Mouse (Mus musculus) testis, postnatal 14 days (tissue): Measurements from ENCODE around the gene Ppt1.
A peak's percentile ranks its signal among the peaks of the same experiment; 100 is the strongest.

Source experiments
- DNase-seq: peaks from one replicate; pipeline ENCODE4 v3.0.0; 2021; ENCODE audit warnings: low spot score

Gene Ppt1

DNA sequence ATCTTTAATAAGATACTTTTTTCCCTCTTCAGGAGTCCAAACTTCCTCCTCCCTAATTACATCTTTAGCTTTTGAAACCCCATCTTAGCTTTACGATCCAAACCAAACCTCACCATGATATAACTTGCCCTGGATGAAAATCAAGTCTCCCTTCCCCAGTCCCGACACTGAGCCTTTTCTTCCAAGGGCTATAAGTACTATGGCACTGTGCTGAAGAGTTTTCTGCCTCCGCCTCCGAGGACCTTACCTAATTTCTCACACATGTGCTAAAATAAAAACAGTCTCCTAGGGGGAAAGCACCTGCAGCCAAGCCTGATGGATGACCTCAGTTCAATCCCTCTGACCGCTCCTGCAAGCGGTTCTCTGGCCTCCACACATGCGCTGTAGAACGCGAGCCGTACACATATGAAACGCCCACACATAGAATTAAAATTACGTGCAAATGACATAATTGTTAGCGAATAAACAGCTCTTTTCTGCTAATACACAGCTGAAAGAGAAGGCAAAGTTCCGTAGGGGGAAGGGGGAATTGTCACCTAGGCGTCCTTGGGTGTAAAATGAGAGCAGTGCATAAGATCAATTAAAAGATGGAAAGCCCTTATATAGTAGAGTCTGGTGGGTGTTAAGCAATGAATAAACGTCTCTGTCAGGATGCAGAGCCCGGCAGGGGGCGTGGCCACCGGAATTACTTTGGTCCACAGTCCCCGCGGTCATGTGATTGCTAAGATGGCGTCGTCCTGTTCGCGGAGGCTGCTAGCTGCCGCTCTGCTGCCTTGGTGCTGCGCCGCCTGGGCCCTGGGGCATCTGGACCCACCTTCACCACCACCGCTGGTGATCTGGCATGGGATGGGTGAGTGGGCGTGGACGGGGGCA is at the start of gene Ppt1:
Gene Ppt1, plus strand, starts transcription at position 713 of the 873 bp plus-strand sequence.
- DNase-seq: peak; percentile 85

DNA sequence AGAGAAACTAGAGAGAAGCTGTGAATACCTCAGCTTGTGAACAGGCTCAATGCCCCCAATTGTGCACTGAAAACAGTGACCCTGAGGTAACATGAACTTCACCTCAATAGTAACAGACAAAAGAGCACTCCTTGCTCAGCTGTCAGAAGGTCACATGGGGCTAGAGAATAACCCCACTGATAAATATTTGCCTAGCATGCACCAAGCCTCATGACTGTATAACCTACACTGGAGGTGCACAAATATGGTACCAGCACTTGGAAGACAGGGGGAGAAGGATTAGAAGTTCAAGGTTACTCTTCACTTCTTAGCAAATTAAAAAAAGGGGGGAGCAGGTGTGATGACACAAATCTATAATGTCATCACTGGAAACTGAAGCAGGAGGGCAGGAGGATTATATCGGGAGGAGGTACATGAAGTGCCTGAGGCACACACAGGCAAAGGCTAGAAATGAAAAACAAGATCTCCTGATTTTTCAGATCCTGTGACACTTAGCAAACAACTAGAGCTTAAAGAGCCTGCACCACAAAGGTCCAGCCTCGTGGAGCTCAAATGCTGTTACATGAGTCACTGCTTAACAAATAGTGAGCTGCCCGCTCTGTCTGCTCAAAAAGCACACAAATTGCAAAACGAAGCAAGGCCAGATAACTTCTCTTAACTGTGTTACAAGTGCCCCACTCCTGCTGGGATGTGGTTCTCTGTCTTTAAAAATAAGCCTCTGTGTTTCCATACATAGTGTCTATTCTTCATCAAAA is 46.5 kb upstream of the Ppt1 start:
- no peak for DNase-seq

DNA sequence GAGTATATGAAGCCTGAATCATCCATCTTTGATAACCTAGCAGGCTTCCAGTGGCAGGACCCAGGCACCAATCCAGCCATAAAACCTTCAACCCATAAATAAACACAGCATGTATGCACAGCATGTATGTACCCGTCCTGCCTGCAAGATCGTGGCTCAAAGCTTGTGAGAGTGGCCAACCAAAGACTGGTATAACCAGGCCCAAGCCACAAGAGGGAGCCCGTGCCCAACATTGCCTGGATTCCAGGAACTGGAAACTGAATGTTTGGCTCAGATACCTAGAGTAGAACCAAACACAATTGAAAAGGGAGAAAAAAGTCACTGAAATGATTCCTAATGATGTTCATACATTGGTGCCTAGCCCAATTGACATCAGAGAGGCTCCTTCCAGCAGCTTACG is 27.9 kb upstream of the Ppt1 start:
- peak; percentile 29 for DNase-seq

DNA sequence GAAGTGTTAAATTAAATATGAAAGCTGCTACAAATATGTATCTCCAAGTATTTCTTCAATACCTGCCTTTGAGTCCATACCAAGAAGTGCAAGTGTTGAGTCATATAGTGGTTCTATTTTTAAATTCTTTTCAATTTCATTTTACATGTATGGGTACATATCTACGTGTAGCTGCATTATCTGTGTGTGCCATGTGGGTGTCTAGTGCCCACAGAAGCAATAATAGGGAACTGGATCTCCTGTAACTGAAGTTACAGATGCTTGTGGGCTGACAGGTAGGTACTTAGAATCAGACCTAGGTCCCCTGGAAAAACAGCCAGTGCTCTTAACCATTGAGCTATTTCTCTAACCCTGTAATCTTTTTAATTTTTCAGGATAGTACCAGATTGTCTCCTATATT is 24.9 kb upstream of the Ppt1 start:
- no peak for DNase-seq

DNA sequence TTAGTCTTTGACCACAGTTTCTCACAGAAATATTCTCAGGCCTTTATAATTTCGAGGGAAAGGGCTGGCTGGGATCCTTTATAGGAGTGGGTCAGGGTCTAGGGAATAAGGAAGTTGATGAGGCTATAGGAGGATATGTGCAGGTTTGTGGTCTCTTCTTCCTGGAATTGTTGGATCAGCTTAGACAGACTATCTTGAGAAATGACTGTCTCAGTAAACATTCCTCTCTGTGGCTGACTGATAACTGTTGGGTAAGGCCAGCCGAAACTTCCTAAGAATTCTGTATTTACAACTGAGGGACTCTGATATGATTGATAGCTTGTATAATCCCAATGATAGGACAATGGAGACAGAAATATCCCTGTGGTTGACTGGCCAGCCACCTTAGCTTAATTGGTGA is 24.2 kb upstream of the Ppt1 start:
- DNase-seq: no peak

DNA sequence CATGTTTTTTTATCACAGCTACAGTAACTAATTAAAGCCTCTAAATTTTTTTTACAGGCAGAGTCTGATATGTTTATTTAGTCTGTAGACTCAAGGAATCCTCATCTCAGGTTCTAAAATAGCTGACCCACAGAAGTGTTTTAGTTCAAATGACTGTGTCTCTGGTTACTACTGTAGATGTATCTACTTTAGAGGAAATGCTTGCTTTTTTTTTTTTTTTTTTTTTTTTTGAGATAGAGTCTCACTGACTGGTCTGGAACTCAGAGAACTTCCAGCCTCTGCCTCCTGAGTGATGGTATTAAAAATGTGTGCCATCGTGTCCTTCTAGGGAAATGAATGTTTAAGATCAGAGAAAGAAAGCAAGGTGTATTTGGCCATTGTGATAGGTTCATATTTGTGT is 19.8 kb upstream of the Ppt1 start:
- DNase-seq: no peak

DNA sequence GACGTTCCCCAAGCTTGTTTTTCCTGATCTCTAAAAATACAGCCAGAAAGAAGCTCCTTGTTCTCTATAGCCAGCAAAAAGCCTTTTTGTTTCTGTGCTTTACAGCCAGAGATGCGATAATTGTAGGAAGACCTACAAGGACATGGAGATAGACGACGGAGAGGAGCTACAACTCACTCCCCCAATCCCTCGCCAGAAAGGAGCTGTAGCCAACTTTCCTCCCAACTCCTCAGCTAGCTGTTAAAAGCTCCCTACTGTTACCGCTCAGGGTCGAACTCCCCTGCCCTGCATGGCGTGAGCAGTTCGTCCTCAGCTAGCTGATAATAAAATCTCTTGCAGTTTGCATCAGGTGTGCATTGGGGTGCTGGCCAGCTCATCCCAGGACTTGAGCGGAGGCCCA is 15.1 kb upstream of the Ppt1 start:
- peak; percentile 73 for DNase-seq

DNA sequence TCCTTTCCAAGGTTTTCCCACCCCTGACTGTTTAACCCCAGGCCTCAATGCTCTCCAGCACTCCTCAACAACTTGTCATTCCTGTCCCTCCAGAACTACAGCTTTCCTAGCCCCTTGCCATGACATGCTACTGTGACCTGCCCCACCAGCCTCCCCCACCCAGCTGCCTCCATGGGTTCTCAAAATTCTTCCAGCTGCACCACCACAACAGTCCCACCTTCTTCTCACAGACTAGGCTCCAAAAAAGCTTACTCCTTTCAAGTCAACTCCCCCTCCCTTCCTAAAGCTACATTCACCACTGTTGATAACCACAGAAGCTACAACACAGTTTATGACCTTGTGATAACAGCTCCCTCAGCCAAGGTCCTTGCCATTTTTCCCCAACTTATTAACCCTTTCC is 8.4 kb upstream of the Ppt1 start:
- DNase-seq: peak; percentile 31

DNA sequence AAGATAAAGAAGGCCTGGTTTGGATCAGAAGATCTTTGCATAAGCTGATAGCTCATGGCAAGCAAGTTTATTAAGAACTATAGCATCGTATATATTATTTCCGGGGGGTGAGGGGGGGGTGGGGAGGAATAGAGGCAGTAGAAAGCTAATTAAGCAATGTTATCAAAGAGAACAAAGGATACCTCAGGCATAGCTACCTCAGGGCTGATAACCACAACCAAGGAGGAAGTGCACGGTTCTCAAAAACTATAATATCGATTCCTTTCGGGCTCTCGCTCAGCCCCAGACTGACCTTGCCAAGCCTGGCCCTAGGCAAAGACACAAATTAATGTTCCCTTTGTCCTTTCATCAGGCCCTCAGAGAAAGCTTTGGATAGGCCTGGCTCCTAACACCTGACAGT is 6.7 kb upstream of the Ppt1 start:
- no peak for DNase-seq

DNA sequence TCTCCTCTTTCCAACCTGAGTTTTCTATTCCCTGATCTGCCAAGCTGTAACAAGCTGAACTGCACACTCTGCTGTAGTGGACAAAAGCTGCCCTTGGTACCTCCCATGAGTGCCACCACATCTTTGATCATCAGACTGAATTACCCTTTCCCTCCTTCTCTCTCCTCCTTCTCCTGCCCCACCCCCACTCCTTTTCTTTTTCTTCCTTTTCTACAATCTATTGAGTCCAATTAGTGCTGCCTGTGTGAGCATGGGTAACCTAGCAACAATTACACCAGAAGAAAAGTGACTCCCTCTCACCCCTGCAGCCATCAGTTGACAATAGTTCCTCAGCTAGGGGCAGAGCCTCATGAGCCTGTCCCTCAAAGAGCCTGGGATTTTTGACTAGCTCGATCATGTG is 4.2 kb upstream of the Ppt1 start:
- DNase-seq: no peak

DNA sequence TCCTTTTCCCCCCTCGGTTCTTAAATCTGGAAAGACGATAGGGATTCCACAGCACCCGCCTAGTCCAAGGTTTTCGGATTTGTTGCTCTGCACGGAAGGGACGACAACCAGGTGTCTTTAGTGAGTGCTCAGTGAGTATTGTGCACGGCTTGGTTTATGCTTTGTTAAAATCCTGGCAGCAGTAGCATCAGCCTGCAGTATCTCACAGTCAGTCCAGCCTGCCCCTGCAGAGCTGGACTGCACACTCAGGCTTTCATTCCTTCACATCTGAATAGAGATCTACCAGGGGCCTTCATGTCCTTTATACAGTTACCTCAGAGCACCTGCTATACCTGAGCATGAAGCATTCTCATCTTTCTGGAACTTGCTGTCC is 347 bp downstream of the Ppt1 start:
- no peak for DNase-seq

DNA sequence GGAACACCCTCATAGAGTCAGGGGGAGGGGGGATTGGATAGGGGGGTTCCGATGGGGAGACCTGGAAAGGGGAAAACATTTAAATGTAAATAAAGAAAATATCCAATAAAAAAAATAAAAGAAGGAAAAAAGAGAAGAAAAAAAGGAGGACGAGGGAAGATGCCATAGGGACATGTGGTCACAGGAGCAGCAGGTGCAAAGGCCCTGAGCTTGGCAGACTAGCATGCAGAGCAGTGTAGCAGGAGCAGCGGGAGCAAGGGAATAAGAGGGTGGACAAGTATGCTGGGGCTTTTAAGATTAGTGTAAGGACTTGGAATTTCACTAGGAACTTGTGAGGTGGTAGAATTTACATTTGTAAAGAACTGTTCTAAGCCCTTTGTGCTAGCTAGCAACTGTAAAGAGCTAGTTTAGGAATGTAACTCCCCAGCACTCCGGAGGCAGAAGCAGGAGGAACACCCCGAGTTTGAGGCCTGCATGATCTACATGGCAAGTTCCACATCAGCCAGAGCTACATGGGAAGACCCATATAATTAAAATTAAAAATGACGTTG is 1.2 kb downstream of the Ppt1 start:
- no peak for DNase-seq

DNA sequence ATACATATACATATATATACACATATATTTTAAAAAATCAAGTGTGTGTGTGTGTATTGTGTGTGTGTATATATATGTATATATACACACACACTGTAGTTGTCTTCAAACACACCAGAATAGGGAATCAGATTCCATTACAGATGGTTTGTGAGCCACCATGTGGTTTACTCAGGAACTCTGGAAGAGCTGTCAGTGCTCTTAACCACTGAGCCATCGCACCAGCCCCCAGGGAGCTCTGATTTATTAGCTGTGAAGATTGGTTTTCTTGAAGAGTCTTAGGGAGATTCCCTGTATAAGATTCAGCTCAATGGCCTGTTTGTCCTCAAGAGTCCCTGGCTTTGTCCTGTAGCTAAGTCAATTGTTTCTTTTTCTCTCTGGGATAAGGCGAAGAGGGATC is 2.0 kb downstream of the Ppt1 start:
- no peak for DNase-seq

DNA sequence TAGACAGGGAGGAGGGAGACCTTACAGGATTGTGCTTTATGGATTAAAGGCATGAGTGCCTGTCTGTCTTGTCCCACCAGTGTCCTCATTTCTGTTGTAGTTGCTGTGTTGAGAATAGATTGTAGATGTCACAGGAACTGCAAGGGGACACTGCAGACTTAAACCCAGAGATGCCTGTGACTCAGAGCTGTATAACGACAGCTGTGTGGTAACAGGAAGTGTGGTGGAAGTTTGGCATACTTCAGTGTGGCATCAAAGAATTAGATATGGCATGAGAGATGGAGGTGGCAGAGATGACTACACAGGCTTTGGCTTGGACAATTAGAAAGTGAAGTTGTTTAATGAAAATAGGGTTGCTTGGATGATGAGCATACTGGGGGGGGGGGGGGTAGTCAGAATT is 2.4 kb downstream of the Ppt1 start:
- no peak for DNase-seq

DNA sequence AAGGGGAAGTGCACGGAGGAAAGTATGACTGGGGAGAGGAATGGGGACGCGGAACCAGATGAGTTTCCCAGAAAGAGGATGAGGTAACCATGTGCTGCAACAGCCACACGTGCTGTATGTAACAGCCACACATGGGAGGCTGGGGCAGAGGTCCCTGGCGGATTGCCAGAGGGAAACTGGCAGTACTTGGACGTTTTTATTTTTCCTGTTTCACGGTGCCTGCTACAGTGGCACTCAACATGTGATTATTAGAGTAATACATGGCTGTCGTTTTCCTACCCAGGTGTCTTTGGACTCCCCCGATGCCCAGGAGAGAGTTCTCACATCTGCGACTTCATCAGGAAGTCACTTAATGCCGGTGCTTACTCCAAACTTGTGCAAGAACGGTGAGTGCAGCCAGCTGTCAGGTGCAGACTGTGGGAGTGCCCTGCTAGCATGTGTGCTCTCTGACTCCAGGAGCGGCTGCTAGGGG is 12.1 kb downstream of the Ppt1 start:
- no peak for DNase-seq

DNA sequence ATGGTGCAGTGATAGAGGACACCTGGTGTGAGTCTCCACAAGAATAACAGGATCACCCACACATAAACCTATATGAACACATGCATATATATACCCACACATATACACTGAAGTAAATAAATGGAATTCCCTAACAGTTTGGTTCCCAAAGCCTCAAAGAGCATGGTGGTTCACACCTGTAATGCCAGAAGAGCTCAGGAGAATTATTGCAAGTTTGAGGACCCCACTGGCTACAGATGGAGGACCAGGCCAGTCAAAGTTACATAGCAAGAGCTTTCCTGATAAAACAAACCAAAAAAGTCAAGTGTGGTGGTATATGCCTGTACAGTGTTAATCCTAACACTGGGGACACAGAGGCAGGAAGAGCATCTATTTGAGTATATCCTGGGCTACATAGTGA is 15.5 kb downstream of the Ppt1 start:
- DNase-seq: no peak

DNA sequence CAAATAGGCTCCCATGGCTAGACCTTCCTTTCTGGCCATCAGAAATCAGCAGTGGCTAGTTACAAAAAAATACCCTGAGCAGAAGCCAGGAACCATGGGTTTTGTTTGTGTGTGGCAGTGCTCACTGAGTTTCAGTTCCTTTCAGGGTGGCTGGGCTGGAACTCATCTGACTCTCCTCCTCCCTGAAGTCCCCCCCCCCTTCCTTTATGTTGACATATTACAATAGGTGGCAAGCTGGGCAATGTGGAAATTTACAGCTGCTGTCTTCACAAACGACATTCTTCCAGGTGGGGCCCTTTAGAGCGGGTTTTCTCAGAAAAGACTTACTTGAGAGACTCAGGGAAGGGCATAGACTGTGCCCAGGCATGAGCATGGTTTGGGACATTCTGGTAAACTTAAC is 17.6 kb downstream of the Ppt1 start:
- DNase-seq: no peak

DNA sequence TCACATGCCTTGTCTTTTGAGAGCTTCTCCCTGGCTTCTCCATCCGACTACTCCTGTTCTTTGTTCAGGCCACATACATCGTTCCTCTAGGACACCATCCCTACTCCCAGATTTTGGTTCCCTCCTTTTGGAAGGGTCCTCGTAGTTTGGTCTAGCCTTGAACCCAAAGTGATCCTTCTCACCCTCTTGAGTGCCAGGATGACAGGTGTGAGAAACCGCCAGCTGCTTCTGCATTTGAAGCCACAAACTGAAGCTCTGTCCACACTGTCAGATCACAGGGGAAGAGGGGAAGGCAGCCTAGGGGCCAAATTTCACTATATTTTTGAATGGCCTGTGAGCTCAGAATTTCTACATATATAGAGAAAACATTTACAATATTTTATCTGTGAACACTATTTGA is 18.7 kb downstream of the Ppt1 start:
- no peak for DNase-seq

DNA sequence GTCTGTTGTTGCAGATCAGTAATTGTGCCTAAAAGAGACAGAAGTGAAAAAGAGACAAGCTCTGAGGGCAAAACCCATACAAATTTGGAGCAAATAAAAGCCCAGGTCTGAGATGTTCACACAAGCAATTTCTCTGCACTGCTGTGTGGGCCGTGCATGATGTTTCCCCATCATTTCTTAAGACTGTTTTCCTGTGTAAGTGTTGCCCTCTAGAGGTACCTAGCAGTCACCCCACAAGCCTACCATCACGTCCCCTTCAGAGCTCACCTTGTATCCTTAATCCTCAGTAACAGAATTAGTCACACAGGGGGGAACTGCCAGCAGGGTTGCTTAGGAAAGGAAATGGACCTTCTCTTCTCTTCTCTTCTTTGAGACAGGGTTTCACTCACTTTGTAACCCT is 21.9 kb downstream of the Ppt1 start:
- DNase-seq: no peak

DNA sequence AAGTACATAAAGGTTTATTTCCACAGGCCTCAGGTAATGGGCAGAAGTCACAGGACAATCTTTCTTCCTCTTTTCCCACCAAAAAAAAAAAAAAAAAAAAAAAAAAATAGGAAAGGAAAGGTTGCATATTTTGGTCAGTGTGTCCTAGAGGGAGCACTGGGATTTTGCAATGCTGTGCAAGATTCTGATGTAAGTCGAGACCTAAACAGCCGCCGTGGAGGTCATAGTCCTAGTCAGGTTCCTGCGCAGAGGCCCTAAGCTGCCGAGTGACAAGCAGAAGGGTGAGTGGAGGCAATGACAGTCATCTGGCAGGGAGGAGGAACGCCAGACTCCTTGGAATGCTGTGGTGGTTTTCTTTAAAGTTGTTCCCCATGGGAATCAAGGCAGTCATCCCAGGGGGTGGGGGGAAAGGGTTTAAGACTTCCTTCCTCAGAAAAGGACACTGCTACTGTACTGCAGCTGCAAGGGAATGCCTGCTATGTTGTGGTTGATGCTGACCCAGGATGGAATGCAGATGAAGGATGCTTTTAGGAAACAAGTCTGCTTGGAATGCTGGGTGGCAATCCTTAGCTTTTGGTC is 23.1 kb downstream of the Ppt1 start:
- DNase-seq: no peak

DNA sequence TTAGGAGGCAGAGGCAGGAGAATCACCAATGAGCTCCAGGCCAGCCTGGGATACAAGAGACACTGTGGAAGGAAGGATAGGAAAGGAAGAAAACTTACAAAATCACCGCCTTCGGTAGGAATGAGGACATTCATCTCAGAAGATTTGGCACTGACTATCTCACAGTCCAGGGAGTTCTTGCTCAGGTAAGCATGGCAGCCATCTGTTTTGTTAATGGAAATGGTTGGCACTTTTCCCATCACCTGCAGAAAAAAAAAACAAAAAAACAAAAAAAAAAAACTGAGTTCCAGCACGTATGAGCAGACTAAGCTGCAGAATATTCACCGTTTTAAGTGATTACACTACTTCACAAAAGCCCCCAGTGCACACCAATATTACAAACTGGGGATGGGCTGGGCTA is 25.8 kb downstream of the Ppt1 start:
- DNase-seq: no peak

DNA sequence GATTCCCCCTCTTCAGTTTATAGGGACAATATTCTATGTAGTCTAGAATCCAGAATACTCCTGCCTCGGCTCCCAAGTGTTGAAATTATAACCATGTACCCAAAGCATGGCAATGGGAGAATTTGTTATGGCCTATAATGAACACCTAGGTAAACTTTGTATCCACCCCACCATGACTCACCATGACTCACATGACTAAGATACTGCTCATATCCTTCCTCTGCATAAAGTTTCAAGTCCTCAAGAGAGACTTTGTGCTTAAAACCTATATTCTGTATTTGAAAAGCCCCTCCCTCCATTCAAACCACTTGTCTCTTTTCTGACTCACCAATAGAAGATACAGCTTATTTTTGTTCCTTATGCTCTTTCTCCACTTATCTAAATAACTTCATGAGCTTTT is 32.0 kb downstream of the Ppt1 start:
- DNase-seq: no peak

DNA sequence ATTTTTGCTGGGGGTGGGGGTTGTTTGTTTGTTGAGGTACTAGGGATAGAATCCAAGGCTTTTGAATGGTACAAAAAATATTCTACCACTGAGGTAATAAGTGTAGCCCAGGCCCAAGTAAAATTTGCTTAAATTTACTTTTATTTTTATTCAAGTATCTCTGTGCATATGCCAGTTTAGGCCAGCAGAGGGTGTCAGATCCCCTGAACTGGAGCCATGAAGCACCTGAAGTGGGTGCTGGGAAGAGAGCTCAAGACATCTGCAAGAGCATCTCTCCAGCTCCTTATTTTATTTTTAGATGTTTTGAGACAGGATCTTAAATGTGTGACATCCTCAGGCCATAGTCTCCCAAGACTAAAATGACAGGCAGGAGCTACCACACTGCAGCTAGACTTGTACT is 34.0 kb downstream of the Ppt1 start:
- no peak for DNase-seq
